Mouse (Mus musculus) C3H10T1/2 (cell line): ENCODE results near the gene Mtor. TPM values are rescaled to one million over a fixed set of nuclear protein-coding genes. Genes with fewer than 3 reads are reported as not detected.

Experiments used
- polyA plus RNA-seq, 2 experiments: library from polyadenylated mRNA; unstranded; fragments of >200 nt; fragmentation: generic; extraction: Trizol; gene quantifications; one replicate each; pipeline ENCODE4 v1.2.1; 2012; ENCODE audit warnings: missing spikeins in 2 of 2

The Mtor gene
- 10 to 100 TPM in 1 of 2 experiments, 1 to 10 TPM in 1; 10.0 to 12.8 TPM for polyA plus RNA-seq

GRCm38 (mm10) chr4:148448179-148448852 lies at the start of gene Mtor:
TSS of gene Mtor (plus strand) at chr4:148448611.

GRCm38 (mm10) chr4:148444250-148444967 lies 4.0 kb upstream of the Mtor start, which contains the start of gene Ubiad1:
TSS of gene Ubiad1 (minus strand) at chr4:148444771.

GRCm38 (mm10) chr4:148500410-148500867 lies 52.0 kb downstream of the Mtor start, which contains the start of gene Angptl7:
TSS of gene Angptl7 (minus strand) at chr4:148500460.

GRCm38 (mm10) chr4:148558297-148559000 lies 110.0 kb downstream of the Mtor start, which contains the start of gene Exosc10:
TSS of gene Exosc10 (plus strand) at chr4:148558429.

GRCm38 (mm10) chr4:148591171-148591630 lies 142.8 kb downstream of the Mtor start, which contains the start of gene Srm:
TSS of gene Srm (plus strand) at chr4:148591503.

GRCm38 (mm10) chr4:148602357-148603120 lies 154.1 kb downstream of the Mtor start, which contains the start of gene Masp2:
TSS of gene Masp2 (plus strand) at chr4:148602554.

Other genes starting within 250 kb of the Mtor start
- gene Disp3, start 160.6 kb upstream of the Mtor start, polyA plus RNA-seq, result under 1 TPM in 1 of 2 experiments, not detected in 1; under 0.01 TPM
- gene Ubiad1, start 3.8 kb upstream of the Mtor start, polyA plus RNA-seq, result 10 to 100 TPM in 1 of 2 experiments, 1 to 10 TPM in 1; 8.4 to 19.1 TPM
- gene Angptl7, start 51.8 kb downstream of the Mtor start, polyA plus RNA-seq, result under 1 TPM in 1 of 2 experiments, not detected in 1; 0.92 TPM
- gene Exosc10, start 109.8 kb downstream of the Mtor start, polyA plus RNA-seq, result 10 to 100 TPM; 26.7 to 40.8 TPM
- 100 to 1,000 TPM in 1 of 2 experiments, 10 to 100 TPM in 1; 54.4 to 285 TPM for gene Srm, start 142.9 kb downstream of the Mtor start, polyA plus RNA-seq
- gene Masp2, start 153.9 kb downstream of the Mtor start, polyA plus RNA-seq, result under 1 TPM; 0.02 to 0.47 TPM
- gene Tardbp, start 178.4 kb downstream of the Mtor start, polyA plus RNA-seq, result 10 to 100 TPM; 20.5 to 87.5 TPM
- not detected for gene Gm572, start 194.7 kb downstream of the Mtor start, polyA plus RNA-seq